Mouse (Mus musculus) lung, postnatal 0 days (tissue): ENCODE measurements at regions not wholly inside any gene's neighbourhood (a gene's known extent, or its start where the extent isn't known, plus 50 kb on each side); places are given as distances from the start of the nearest gene placed in this dataset.
A peak's percentile ranks its signal among the peaks of the same experiment; 100 is the strongest.

Experiments used
- ATAC-seq: fragments of 200-750 bp; cut with Nextera tagmentation; 2 replicates; pipeline ENCODE4 v1.8.0; 2017; ENCODE audit warnings: moderate library complexity
- DNase-seq: peaks from one replicate; pipeline ENCODE4 v3.0.0-alpha.2; 2016; ENCODE audit warnings: low spot score
- H3K27ac ChIP-seq: fragments of 300-500 bp; sonication (generic); 2 replicates; pipeline ENCODE4 v1.5.1; 2014; ENCODE audit warnings: antibody characterized with exemption, mild to moderate bottlenecking, low read length, mixed read lengths
- H3K27me3 ChIP-seq: fragments of 300-500 bp; sonication (generic); replicated peaks from 2 replicates; pipeline ENCODE4 v1.6.1; 2014; ENCODE audit warnings: low read length, mixed read lengths; ENCODE audit not compliant: insufficient read depth
- H3K36me3 ChIP-seq: fragments of 300-500 bp; sonication (generic); 2 replicates; pipeline ENCODE4 v1.6.1; 2014; ENCODE audit warnings: low read length, mixed read lengths; ENCODE audit not compliant: insufficient read depth
- H3K4me1 ChIP-seq: fragments of 300-500 bp; sonication (generic); 2 replicates; pipeline ENCODE4 v1.6.1; 2014; ENCODE audit warnings: antibody characterized with exemption, low read depth, low read length, mixed read lengths; ENCODE audit not compliant: insufficient read depth
- H3K4me2 ChIP-seq: fragments of 300-500 bp; sonication (generic); replicated peaks from 2 replicates; pipeline ENCODE4 v1.6.1; 2014; ENCODE audit warnings: low read depth, mild to moderate bottlenecking, low read length, moderate library complexity, mixed read lengths
- H3K4me3 ChIP-seq: fragments of 300-500 bp; sonication (generic); 2 replicates; pipeline ENCODE4 v1.5.1; 2014; ENCODE audit warnings: low read depth, low read length
- H3K9ac ChIP-seq: fragments of 300-500 bp; sonication (generic); replicated peaks from 2 replicates; pipeline ENCODE4 v1.6.1; 2014; ENCODE audit warnings: low read depth, mild to moderate bottlenecking
- H3K9me3 ChIP-seq: fragments of 300-500 bp; sonication (generic); 2 replicates; pipeline ENCODE4 v1.6.1; 2016; ENCODE audit warnings: low read length, mixed read lengths
- CTCF ChIP-seq: IDR thresholded peaks from 2 replicates; pipeline ENCODE4 v1.5.1; 2016; ENCODE audit warnings: antibody characterized with exemption, mild to moderate bottlenecking
- EP300 ChIP-seq: IDR thresholded peaks from 2 replicates; pipeline ENCODE4 v1.6.1; 2016; ENCODE audit warnings: antibody characterized with exemption, mild to moderate bottlenecking, control low read depth
- WGBS: fragments of 180-500 bp; shearing (Covaris S2); extraction: QIAGEN DNeasy Blood & Tissue Kit; methylation state at CpG from one replicate; pipeline ENCODE4 v1.1.7; 2014; 5-methylcytosine and 5-hydroxymethylcytosine counted together

DNA sequence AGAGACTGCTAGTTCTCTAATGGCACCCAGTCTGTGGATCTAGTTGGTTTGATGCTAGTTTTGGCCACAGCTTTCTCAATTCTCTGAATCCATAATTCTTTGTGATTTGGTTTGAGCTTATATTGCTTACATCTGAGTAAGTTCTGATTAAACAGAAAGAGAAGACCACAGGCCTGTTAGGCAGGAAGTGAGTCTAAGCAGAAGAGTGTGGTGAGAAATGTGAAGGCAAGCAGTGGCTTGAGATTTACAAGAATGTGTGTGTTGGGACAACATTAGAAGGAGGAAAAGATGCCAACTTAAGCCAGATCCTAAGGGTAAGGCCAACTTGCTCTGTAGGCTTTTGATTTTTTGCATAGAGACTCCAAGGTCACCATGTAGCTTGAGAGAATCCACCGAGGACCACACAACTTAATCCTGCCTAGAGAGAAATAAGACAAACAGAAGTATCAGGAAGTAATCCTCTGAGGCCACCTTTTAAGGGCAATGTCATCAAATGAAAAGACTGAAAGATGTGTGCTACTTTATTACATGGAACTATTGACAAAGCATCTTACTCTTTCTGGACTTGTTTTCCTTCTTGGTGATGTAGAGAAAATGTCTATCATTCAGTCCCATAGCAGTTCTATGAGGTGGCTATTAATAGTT is 220.7 kb downstream of the Gm5426 start:
- TF ChIP-seq CTCF (no peak), EP300 (no peak)
- 70% methylated on average over 1 of the region's 1 CpGs for WGBS
- ATAC-seq = no peak

DNA sequence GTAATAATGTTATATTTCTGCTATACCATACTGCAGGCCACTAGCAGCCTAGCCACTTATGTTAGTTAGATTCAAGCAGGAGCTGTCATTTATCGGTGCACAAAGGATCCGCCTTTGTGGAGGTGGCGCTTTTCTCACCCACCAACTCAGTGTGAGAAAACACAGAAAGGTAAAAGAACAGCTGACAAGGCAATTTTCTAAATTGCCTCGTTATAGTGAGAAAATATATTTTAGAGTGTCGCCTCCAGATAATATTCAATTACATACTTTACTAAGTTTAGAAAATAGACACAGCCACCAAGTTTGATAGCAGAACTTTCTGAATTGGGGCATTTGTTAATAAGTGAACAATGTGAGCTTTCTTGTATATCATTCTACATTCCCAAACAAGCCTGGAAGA is 221.2 kb downstream of the Gm5426 start:
- TF ChIP-seq EP300 (no peak), CTCF (no peak)
- no peak overlapping the region for H3K4me2 ChIP-seq
- WGBS = 86% methylated on average over 5 of the region's 5 CpGs
- no peak overlapping the region for H3K27ac ChIP-seq
- DNase-seq (no peak), ATAC-seq (no peak)
- no peak overlapping the region for H3K4me3 ChIP-seq
- H3K9ac ChIP-seq = no peak overlapping the region
- H3K27me3 ChIP-seq = no peaks in the 10 kb centered on the region
- no peaks in the 10 kb centered on the region for H3K36me3 ChIP-seq
- H3K4me1 ChIP-seq = no peaks in the 10 kb centered on the region
- H3K9me3 ChIP-seq = no peaks in the 10 kb centered on the region

More for the DNA sequence above, 220.7 kb downstream of the Gm5426 start:
- Histone ChIP-seq H3K4me3 (no peak overlapping the region), H3K9ac (no peak overlapping the region), H3K27ac (no peak overlapping the region), H3K4me1 (no peaks in the 10 kb centered on the region), H3K9me3 (no peaks in the 10 kb centered on the region), H3K36me3 (no peaks in the 10 kb centered on the region), H3K4me2 (no peak overlapping the region), H3K27me3 (no peaks in the 10 kb centered on the region)
- no peak for DNase-seq

DNA sequence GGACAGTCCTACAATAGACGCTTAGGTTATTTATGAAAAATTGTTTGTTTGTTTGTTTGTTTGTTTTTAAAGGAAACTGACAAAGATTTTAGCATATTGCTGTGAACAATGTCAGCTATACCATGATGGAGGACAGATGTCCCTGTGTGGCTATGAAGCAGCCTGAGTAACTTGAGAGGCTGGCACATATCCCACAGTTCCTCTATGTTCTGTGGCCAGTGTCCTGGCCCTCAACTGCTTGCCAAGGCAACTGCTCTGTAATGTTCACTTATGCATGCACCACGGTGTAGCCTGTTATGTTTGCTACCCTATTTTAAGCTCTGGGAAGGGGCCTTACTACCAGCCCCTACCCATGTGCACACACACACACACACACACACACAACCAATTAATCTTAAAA is 222.6 kb downstream of the Gm5426 start:
- Histone ChIP-seq H3K4me2 (no peak overlapping the region), H3K27ac (no peak overlapping the region), H3K27me3 (no peaks in the 10 kb centered on the region), H3K36me3 (no peaks in the 10 kb centered on the region), H3K9me3 (no peaks in the 10 kb centered on the region), H3K4me1 (no peaks in the 10 kb centered on the region), H3K4me3 (no peak overlapping the region), H3K9ac (no peak overlapping the region)
- DNase-seq = no peak
- ATAC-seq = no peak
- 59% methylated on average over 2 of the region's 2 CpGs for WGBS
- no peak for TF ChIP-seq EP300
- TF ChIP-seq CTCF = no peak

DNA sequence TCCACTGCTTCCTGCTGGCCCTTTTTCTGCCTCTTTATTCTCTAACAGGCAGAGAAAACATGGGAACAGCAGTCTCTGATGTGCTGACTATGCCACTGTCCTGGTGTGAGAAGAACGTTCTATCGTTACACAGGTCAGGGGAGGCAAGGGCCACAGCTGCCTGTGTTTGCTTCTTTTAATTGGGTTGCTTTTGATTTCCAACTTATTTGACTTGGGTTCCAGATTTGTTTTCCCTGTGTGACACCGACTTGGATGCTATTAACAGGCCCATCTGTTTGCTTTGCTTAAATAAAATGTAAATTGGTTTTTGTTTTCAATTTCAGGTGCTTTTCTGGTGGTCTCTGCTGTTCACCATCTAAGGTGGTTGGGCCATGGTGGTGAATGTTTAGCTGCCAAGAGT is 225.8 kb downstream of the Gm5426 start:
- Histone ChIP-seq H3K4me1 (no peaks in the 10 kb centered on the region), H3K27me3 (no peaks in the 10 kb centered on the region), H3K9ac (no peak overlapping the region), H3K27ac (no peak overlapping the region), H3K36me3 (no peaks in the 10 kb centered on the region), H3K9me3 (no peaks in the 10 kb centered on the region), H3K4me3 (no peak overlapping the region), H3K4me2 (no peak overlapping the region)
- DNase-seq (no peak), ATAC-seq (no peak)
- 61% methylated on average over 3 of the region's 3 CpGs for WGBS
- TF ChIP-seq CTCF = no peak

DNA sequence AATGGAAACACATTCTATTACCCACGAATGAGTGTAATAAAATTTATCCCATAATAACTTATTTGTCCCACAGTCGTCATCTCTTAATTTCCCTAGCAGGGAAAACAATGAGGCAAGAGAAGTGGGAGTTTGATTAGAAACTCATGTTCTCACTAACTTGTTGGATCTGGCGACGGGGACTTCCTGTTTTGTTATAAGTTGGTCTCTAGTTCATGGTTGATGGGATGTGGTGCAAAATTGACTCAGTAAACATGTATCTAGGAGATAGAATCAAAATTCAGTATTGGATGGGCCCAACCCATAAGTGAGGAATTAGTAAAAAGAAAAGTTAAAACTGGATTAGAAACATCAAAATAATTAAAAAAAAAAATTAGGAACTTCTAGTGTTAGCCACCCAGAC is 227.5 kb downstream of the Gm5426 start:
- H3K27ac ChIP-seq = no peak overlapping the region
- WGBS = 79% methylated on average over 4 of the region's 4 CpGs
- H3K27me3 ChIP-seq = no peaks in the 10 kb centered on the region
- no peak for TF ChIP-seq EP300
- ATAC-seq (no peak), DNase-seq (no peak)
- no peaks in the 10 kb centered on the region for H3K4me1 ChIP-seq
- no peak overlapping the region for H3K4me3 ChIP-seq
- H3K9me3 ChIP-seq = no peaks in the 10 kb centered on the region
- no peaks in the 10 kb centered on the region for H3K36me3 ChIP-seq
- H3K4me2 ChIP-seq = no peak overlapping the region
- no peak overlapping the region for H3K9ac ChIP-seq

DNA sequence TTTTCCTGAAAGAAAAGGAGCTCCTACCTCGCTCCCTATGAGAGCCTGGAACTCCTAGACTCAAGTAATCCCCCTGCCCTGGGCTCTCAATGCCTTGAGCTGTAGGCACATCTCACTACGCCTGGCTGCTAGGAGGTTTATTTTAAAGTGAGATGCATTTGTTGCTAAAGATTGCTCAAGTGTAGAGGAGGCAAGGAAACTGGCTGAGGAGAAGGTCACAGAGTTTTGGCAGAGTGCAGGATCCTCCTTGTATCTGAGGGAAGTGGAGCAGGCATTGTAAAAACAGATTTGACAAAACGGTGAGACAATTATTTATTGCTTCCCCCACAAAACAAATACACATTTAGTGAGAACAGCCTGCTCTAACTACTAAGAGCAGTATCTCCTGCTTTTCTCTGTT is 228.7 kb downstream of the Gm5426 start:
- no peak for ATAC-seq
- TF ChIP-seq CTCF (no peak), EP300 (no peak)
- H3K4me1 ChIP-seq = no peaks in the 10 kb centered on the region
- H3K9me3 ChIP-seq = no peaks in the 10 kb centered on the region
- H3K4me3 ChIP-seq = no peak overlapping the region
- H3K4me2 ChIP-seq = no peak overlapping the region
- peak; percentile 26 for DNase-seq
- no peak overlapping the region for H3K27ac ChIP-seq
- 0 out of 2 replicates have a peak overlapping the region, but pooled peaks have one; percentile 23 for H3K9ac ChIP-seq
- WGBS = 55% methylated on average over 3 of the region's 3 CpGs
- no peaks in the 10 kb centered on the region for H3K27me3 ChIP-seq
- no peaks in the 10 kb centered on the region for H3K36me3 ChIP-seq

DNA sequence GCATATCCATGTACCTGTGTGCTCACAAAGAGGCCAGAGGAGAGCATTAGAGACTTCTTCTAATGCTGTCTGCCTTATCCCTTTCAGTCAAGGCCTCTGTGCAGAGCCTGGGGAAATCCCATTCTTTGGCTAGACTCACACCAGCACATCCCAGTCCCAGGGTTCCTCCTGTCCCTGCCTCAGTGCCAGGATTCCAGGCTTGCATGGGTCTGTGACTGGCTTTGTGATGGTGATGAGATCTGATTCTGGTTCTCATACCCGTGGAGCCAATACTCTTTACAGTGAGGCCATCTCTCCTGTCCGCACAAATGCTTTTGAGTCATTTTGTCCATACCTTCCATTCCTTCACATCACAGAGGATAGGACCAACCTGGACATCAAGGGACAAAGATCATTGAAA is 230.5 kb downstream of the Gm5426 start:
- DNase-seq (no peak), ATAC-seq (no peak)
- Histone ChIP-seq H3K36me3 (no peaks in the 10 kb centered on the region), H3K27ac (no peak overlapping the region), H3K9ac (no peak overlapping the region), H3K4me1 (no peaks in the 10 kb centered on the region), H3K4me2 (no peak overlapping the region), H3K4me3 (no peak overlapping the region), H3K9me3 (no peaks in the 10 kb centered on the region), H3K27me3 (no peaks in the 10 kb centered on the region)
- no peak for TF ChIP-seq CTCF
- TF ChIP-seq EP300 = no peak
- WGBS = 92% methylated on average over 2 of the region's 2 CpGs
